Mouse (Mus musculus) megakaryocyte-erythroid progenitor cell, adult 5-6 weeks (primary cell): ENCODE results near the gene Calhm1. TPM values are rescaled to one million over a fixed set of nuclear protein-coding genes. Genes with fewer than 3 reads are reported as not detected.

Experiments
- ATAC-seq: replicated peaks from 2 replicates; pipeline ENCODE4 v1.8.0; 2016; ENCODE audit warnings: mild to moderate bottlenecking, inconsistent platforms; ENCODE audit not compliant: severe bottlenecking, poor library complexity, low FRiP score, low TSS enrichment
- total RNA-seq, 2 experiments: library from RNA; stranded (forward) in 1 of 2; stranded (reverse) in 1 of 2; fragments of 200-1000, 215-1000 nt in 1 of 2; fragments of >200 nt in 1 of 2; fragmentation: Nextera tagmentation in 1 of 2; gene quantifications; 2 replicates each; pipeline ENCODE4 v1.2.3; 2014 to 2017

Gene Calhm1
- total RNA-seq (2014; fragmentation: Nextera tagmentation) (not detected in 2 replicates), total RNA-seq (2017) (not detected in 2 replicates)

DNA sequence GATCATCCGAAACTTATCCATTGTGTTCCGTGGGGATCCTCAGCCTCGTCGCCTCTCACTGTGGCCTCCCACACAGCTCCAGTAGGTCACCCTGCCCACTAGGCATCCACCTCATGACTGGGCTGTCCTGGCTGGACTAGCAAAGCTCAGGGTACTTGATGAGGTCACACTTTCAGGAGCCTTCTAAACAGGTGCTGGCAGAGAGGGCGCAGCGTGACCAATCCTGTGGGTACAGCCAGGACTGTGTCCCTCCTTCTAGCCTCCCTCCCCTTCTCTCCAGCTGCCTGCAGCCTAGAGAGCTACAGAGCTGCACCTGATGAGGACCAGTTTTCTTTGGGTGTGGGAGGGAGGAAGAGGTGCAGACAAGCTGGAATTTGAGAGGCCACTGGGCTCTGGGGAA is at the start of gene Calhm1:
Gene Calhm1, minus strand, starts transcription at position 101 of the 400 bp plus-strand sequence.
- ATAC-seq = no peak

- ATAC-seq = no peak
Observed at GRCm38 (mm10) chr19:47192158-47192557, 48.1 kb upstream of the Calhm1 start.

- no peak for ATAC-seq
Observed at GRCm38 (mm10) chr19:47188515-47189128, 44.6 kb upstream of the Calhm1 start.

- no peak for ATAC-seq
Observed at GRCm38 (mm10) chr19:47186514-47187275, 42.6 kb upstream of the Calhm1 start.

DNA sequence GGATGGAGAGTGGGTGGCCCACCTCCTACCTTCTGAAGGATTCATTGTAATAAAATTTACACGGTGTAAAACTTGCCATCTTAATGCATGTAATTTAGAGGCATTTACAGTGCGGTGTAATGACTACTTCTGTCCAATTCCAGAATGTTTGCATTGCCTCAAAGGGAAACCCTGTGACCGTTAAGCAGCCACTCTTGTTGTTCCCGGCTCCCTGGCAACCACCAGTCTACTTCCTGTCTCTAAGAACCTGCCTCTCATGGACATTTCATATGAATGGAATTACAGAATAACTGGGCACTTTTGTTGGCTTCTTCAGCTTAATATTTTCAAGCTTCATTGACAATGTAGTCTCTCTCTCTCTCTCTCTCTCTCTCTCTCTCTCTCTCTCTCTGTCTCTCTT is 40.7 kb upstream of the Calhm1 start:
- no peak for ATAC-seq

DNA sequence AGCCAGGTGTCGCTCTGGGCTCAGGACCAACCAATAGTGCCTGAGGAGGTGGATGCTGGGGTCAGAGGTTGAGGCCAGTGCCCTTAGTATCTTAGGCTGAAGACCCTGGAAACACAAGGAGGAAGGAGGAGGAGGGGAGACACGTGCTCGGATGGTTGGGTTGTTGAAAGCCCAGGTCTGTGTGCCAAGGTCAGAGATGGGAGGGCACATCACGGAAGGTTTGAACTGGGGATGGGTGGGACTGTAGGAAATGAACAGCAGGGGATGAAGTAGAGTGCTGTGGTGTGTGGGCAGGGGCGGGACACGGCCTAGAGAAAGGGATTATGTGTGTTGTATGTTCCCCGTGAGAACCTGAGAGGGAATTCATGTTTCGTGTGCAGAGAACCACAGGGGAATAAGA is 40.2 kb upstream of the Calhm1 start:
- no peak for ATAC-seq

DNA sequence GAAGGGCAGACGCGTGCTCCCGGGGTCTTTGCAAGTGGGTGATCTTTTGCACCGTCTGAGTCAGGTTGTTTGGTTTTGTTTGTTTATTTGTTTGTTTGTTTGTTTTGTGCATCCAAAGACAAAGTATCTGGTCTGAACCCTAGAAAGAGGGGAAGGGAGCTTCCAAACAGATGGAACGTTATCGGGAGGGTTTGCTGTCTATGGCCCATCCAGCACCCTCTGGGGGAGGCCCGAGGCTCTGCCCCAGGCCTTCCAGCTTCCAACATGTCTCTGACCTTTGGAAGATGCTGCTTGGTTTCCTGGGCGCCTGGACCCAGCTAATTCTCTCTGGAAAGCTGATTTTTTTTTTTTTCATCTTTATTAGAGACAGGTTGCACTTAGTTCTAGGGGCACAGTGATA is 36.0 kb upstream of the Calhm1 start:
- no peak for ATAC-seq

- ATAC-seq = no peak
Observed at GRCm38 (mm10) chr19:47179272-47179809, 35.3 kb upstream of the Calhm1 start.

DNA sequence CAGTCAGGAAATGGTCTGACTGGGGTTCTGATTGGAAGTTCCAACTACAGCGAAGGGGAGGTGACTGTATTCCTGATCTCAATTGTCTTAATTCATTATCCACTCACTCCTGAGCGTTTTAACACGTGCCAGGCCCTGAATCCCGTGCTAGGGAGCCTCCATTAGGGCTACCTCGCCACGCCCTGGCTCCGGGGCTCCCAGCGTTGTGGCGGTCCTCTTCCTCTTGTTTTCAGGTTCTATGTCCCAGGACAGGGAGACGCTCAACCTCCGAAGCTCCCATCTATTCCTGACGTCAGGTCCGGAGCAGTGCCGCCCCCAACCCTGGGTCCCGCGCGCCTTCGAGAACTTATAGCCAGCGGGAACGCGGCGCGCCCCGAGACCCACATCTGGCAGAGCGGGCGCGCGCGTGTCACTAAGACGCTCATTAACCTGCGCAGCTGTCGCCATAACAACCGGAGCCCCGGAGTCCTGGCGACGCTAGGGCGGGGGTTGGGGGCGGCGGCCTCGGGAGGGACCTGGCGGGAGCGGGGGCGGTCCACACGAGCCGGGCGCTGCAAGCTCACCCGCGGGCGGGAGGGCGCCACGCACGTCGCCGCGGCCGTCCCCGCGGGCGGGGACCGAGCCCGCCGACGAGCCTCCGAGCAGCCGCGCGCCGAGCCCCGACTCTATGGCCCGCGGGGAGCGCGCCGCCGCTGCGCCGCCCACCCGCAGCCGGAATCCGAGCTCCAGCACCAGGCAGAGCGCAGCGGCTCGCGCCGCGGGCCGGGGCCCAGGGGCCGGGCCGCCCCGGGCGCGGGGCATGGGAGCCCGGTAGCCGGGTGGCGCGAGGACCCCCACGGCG is 34.6 kb upstream of the Calhm1 start, which contains the start of gene Neurl1a:
Gene Neurl1a, plus strand, starts transcription at position 390 of the 841 bp plus-strand sequence.
- no peak for ATAC-seq

DNA sequence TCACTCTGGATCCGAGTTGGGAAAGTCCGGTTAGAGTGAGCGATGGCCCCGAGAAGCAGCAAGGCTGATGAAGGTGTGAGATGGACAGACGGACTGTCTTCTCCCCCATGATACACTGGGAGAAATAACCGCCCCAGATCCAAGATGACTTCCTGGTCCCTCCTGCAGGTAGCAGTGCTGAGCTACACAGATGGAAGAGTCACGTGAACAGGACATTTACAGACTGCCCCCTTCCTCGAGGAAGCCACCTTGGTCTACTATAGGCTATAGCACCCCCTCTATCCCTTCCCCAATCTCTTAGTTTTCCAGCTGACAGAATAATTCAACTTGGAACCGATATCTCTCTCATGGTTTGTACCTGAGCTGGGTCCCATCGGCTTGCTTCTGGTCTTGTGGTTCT is 33.9 kb upstream of the Calhm1 start:
- ATAC-seq = no peak

DNA sequence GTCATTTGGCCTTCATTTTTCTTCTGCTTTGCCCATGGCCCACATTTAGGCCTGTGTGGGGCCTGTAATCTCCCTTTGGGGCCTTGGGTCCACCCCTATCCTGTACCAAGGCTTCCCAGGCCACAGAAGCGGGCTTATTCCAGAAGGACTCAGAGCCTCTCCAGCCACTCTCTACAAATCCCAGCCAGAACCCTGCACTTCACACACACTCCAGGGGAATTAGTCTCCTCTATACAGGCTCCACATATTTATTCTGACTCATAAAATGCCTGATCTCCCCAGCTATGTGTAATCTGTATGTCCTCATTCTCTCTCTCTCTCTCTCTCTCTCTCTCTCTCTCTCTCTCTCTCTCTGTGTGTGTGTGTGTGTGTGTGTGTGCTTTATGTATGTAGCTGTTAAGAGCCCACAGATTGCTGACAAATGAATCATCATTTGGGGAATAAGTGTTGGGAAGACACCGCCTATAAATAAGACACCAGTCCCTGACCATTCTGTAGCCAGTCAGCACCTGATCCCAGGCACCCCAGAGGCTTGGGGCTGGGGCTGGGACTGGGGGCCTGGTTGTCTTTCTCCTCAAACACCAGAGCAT is 33.0 kb upstream of the Calhm1 start:
- ATAC-seq = no peak

GRCm38 (mm10) chr19:47175472-47175871 is 31.4 kb upstream of the Calhm1 start:
- ATAC-seq = no peak

DNA sequence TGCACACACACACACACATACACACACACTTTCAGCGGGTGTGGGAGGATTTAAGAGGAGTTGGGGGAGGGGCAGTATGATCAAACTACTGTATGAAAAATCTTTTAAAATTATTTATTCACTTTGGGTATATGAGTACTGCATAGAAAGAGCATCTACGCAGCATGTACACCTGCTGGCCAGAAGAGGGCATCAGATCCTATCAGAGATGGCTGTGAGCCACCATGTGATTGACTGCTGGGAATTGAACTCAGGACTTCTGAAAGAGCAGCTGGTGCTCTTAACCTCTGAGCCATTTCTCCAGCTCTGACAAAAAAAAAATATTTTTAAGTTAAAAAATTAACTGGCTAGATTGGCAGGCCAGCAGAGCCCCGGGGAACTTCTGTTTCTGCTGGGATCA is 30.5 kb upstream of the Calhm1 start:
- no peak for ATAC-seq

GRCm38 (mm10) chr19:47168793-47169412 is 24.8 kb upstream of the Calhm1 start:
- ATAC-seq = peak; percentile 87

GRCm38 (mm10) chr19:47168223-47168622 is 24.2 kb upstream of the Calhm1 start:
- peak; percentile 81 for ATAC-seq

DNA sequence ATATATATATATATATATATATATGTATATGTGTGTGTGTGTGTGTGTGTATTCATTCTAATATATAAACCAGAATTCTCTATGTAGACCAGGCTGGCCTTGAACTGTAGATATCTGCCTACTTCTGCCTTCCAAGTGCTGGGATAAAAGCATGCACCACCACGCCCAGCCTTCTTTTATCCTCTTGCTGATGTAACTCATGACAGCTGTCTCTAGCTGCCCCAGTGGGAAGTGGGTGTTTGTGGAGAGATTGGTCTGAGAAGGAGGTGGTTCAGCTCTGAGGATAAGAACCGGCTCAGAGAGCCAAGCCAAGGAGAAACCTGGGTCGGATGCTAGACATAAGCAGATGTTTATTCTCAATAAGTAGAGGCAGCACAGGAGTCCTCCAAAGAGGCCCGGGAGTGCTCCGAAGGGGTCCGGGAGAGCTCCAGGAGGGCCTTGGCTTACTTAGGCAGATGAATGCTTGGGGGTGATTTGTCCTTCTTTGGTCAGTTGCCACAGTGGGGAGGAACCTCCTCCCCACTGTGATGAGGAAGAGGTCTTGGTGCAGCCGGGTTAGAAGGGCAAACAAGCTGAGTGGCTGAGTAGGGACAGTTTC is 23.7 kb upstream of the Calhm1 start:
- no peak for ATAC-seq

DNA sequence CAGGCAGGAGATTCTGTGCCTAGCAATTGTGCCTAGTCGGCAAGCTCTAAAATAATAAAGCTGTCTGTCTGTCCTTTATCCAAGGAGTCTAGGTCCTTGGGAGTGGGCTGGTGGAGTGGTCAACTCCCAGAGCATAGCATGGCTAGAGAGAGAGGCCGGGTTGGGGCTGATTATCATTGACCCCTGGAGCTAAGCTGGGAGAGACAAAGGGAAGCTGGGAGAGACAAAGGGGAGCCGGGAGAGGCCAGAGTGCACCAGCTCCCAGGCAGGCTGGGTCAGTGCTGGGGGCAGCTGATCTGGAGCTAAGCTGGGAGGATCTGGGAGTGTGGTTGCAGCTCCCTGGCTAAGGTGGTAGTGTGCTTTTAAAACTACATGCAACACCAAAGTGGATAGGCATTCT is 22.7 kb upstream of the Calhm1 start:
- ATAC-seq = no peak

- ATAC-seq = no peak
Observed at GRCm38 (mm10) chr19:47163176-47163744, 19.2 kb upstream of the Calhm1 start.
